Mouse (Mus musculus): Measurements from ENCODE around the gene Nusap1.

- TF ChIP-seq POLR2A (IDR thresholded peaks at IDR 0.05; ENCODE audit: control insufficient read depth, extremely low read depth, insufficient read depth, low read length, poor library complexity) (no peak), CTCF (IDR thresholded peaks at IDR 0.05; ENCODE audit: borderline replicate concordance, control insufficient read depth, extremely low read depth, insufficient read depth, low read length, poor library complexity) (no peak)
Observed at GRCm38 (mm10) chr2:119583439-119583838, 34.7 kb upstream of the Nusap1 start.

Measured in thymus, adult 2 months (tissue).